Mouse (Mus musculus): ENCODE data around the gene Hoxa4. TPM values are rescaled to one million over a fixed set of nuclear protein-coding genes. Genes with fewer than 3 reads are reported as not detected.

The Hoxa4 gene
- polyA plus RNA-seq, 1 experiment = 0.78 TPM

- DNase-seq (ENCODE audit: low read depth, low spot score) = no peak
- 31% methylated on average over 14 of the region's 14 CpGs for WGBS
Measured at GRCm38 (mm10) chr6:52218643-52219215, 27.2 kb upstream of the Hoxa4 start.

- no peak for DNase-seq (ENCODE audit: low read depth, low spot score)
Measured at GRCm38 (mm10) chr6:52217895-52218642, 26.5 kb upstream of the Hoxa4 start.

GRCm38 (mm10) chr6:52217459-52217768 is 25.9 kb upstream of the Hoxa4 start:
- DNase-seq (ENCODE audit: low read depth, low spot score) = no peak
- WGBS = under 1% methylated on average over 25 of the region's 25 CpGs

More at GRCm38 (mm10) chr6:52217895-52218642, 26.5 kb upstream of the Hoxa4 start:
- WGBS = 18% methylated on average over 23 of the region's 23 CpGs

- DNase-seq (ENCODE audit: low read depth, low spot score) = no peak
- 2% methylated on average over 60 of the region's 60 CpGs for WGBS
Measured at GRCm38 (mm10) chr6:52216691-52217458, 25.3 kb upstream of the Hoxa4 start.

- no peak for DNase-seq (ENCODE audit: low read depth, low spot score)
- WGBS = 26% methylated on average over 30 of the region's 30 CpGs
Measured at GRCm38 (mm10) chr6:52215771-52216535, 24.4 kb upstream of the Hoxa4 start.

GRCm38 (mm10) chr6:52215070-52215469 is 23.5 kb upstream of the Hoxa4 start:
- 48% methylated on average over 3 of the region's 3 CpGs for WGBS
- DNase-seq (ENCODE audit: low read depth, low spot score) = no peak

- DNase-seq (ENCODE audit: low read depth, low spot score) = no peak
- 49% methylated on average over 5 of the region's 5 CpGs for WGBS
Measured at GRCm38 (mm10) chr6:52214271-52214670, 22.7 kb upstream of the Hoxa4 start.

- no peak for DNase-seq (ENCODE audit: low read depth, low spot score)
- WGBS = 22% methylated on average over 38 of the region's 38 CpGs
Measured at GRCm38 (mm10) chr6:52213119-52213986, 21.8 kb upstream of the Hoxa4 start, which contains the start of the genes Hoxa3 and Gm28308. TSS of gene Hoxa3 (minus strand) at chr6:52213336. TSS of gene Gm28308 (minus strand) at chr6:52213339.

- WGBS = 20% methylated on average over 22 of the region's 22 CpGs
- DNase-seq (ENCODE audit: low read depth, low spot score) = no peak
Measured at GRCm38 (mm10) chr6:52212556-52213118, 21.1 kb upstream of the Hoxa4 start.

- WGBS = 7% methylated on average over 13 of the region's 13 CpGs
- DNase-seq (ENCODE audit: low read depth, low spot score) = no peak
Measured at GRCm38 (mm10) chr6:52211961-52212360, 20.4 kb upstream of the Hoxa4 start.

GRCm38 (mm10) chr6:52211170-52211935 is 19.8 kb upstream of the Hoxa4 start:
- WGBS = 3% methylated on average over 37 of the region's 37 CpGs
- no peak for DNase-seq (ENCODE audit: low read depth, low spot score)

GRCm38 (mm10) chr6:52209685-52210046 is 18.1 kb upstream of the Hoxa4 start:
- no peak for DNase-seq (ENCODE audit: low read depth, low spot score)
- 44% methylated on average over 12 of the region's 12 CpGs for WGBS

GRCm38 (mm10) chr6:52208868-52209684 is 17.5 kb upstream of the Hoxa4 start:
- 27% methylated on average over 18 of the region's 18 CpGs for WGBS
- no peak for DNase-seq (ENCODE audit: low read depth, low spot score)

GRCm38 (mm10) chr6:52208072-52208867 is 16.7 kb upstream of the Hoxa4 start, which contains the start of gene Hoxa6:
TSS of gene Hoxa6 (minus strand) at chr6:52208722.
- no peak for DNase-seq (ENCODE audit: low read depth, low spot score)
- WGBS = 11% methylated on average over 47 of the region's 47 CpGs

GRCm38 (mm10) chr6:52207684-52207976 is 16.1 kb upstream of the Hoxa4 start:
- DNase-seq (ENCODE audit: low read depth, low spot score) = no peak

- no peak for DNase-seq (ENCODE audit: low read depth, low spot score)
Measured at GRCm38 (mm10) chr6:52206882-52207683, 15.5 kb upstream of the Hoxa4 start.

More at GRCm38 (mm10) chr6:52206882-52207683, 15.5 kb upstream of the Hoxa4 start:
- WGBS = 48% methylated on average over 4 of the region's 4 CpGs
